Mouse (Mus musculus) MEL (cell line): ENCODE measurements at regions not wholly inside any gene's neighbourhood (a gene's known extent, or its start where the extent isn't known, plus 50 kb on each side); places are given as distances from the start of the nearest gene placed in this dataset.

Experiments used
- BHLHE40 ChIP-seq: IDR thresholded peaks from 2 replicates; pipeline ENCODE4 v1.6.1; 2012; ENCODE audit warnings: low read depth, mild to moderate bottlenecking, inconsistent platforms, low read length, improper control_type of control experiment, borderline replicate concordance
- CTCF ChIP-seq, 3 experiments: IDR thresholded peaks in 2 of 3; conservative IDR thresholded peaks in 1 of 3; 2 replicates each; pipeline ENCODE4 v1.5.1; 2011 to 2012; ENCODE audit warnings: low read length in 3 of 3, low read depth in 2 of 3, mild to moderate bottlenecking in 2 of 3, improper control_type of control experiment in 1 of 3, inconsistent platforms in 1 of 3, mixed read lengths in 1 of 3, moderate library complexity in 1 of 3; ENCODE audit not compliant: control insufficient read depth in 1 of 3, insufficient read depth in 1 of 3, poor library complexity in 1 of 3, severe bottlenecking in 1 of 3
- E2F4 ChIP-seq: IDR thresholded peaks from 2 replicates; pipeline ENCODE4 v1.6.1; 2011; ENCODE audit warnings: low read depth, low read length, improper control_type of control experiment, borderline replicate concordance
- GATA1 ChIP-seq: IDR thresholded peaks from 2 replicates; pipeline ENCODE4 v1.6.1; 2011; ENCODE audit warnings: low read depth, low read length, improper control_type of control experiment
- HCFC1 ChIP-seq: IDR thresholded peaks from 2 replicates; pipeline ENCODE4 v1.6.1; 2012; ENCODE audit warnings: low read depth, mild to moderate bottlenecking, inconsistent platforms, low read length, improper control_type of control experiment, moderate library complexity
- MAX ChIP-seq: IDR thresholded peaks from 2 replicates; pipeline ENCODE4 v1.6.1; 2011; ENCODE audit warnings: low read length, improper control_type of control experiment
- POLR2A ChIP-seq, 2 experiments: IDR thresholded peaks; 2 replicates each; pipeline ENCODE4 v1.6.1; 2011 to 2012; ENCODE audit warnings: low read length in 2 of 2, mild to moderate bottlenecking in 2 of 2, control low read depth in 1 of 2, improper control_type of control experiment in 1 of 2, low read depth in 1 of 2, moderate library complexity in 1 of 2; ENCODE audit not compliant: control insufficient read depth in 1 of 2, insufficient read depth in 1 of 2, poor library complexity in 1 of 2
- USF1 ChIP-seq: IDR thresholded peaks from 2 replicates; pipeline ENCODE4 v1.6.1; 2014; ENCODE audit warnings: low read depth, mild to moderate bottlenecking, inconsistent platforms, low read length, improper control_type of control experiment, moderate library complexity
- ZKSCAN1 ChIP-seq: IDR thresholded peaks from 2 replicates; pipeline ENCODE4 v1.6.1; 2012; ENCODE audit warnings: low read depth, mild to moderate bottlenecking, inconsistent platforms, low read length, improper control_type of control experiment, moderate library complexity
- ZMIZ1 ChIP-seq: IDR thresholded peaks from 2 replicates; pipeline ENCODE4 v1.6.1; 2012; ENCODE audit warnings: low read depth, mild to moderate bottlenecking, inconsistent platforms, low read length, improper control_type of control experiment, moderate library complexity
- ZNF384 ChIP-seq: IDR thresholded peaks from 2 replicates; pipeline ENCODE4 v1.6.1; 2012; ENCODE audit warnings: low read depth, mild to moderate bottlenecking, inconsistent platforms, low read length, improper control_type of control experiment

- no peak for TF ChIP-seq POLR2A (IDR thresholded peaks at IDR 0.05; ENCODE audit: control insufficient read depth in 1 of 2, insufficient read depth in 1 of 2, low read depth in 1 of 2, low read length in 2 of 2, poor library complexity in 1 of 2)
- TF ChIP-seq MAX, result no peak
- no peak for TF ChIP-seq CTCF (IDR thresholded peaks at IDR 0.05 in 2 of 3, conservative IDR thresholded peaks at IDR 0.05 in 1 of 3; ENCODE audit: control insufficient read depth in 1 of 3, insufficient read depth in 1 of 3, low read depth in 2 of 3, low read length in 3 of 3, poor library complexity in 1 of 3, severe bottlenecking in 1 of 3)
- TF ChIP-seq ZMIZ1, result no peak
- TF ChIP-seq USF1, result no peak
- no peak for TF ChIP-seq HCFC1
- no peak for TF ChIP-seq ZNF384
- no peak for TF ChIP-seq ZKSCAN1
- no peak for TF ChIP-seq BHLHE40
- no peak for TF ChIP-seq GATA1
- no peak for TF ChIP-seq E2F4
Observed at GRCm38 (mm10) chr11:44133244-44133643, 232.2 kb upstream of the Adra1b start.
